Mouse (Mus musculus): ENCODE measurements around the gene Hoxb1. TPM values are rescaled to one million over a fixed set of nuclear protein-coding genes. Genes with fewer than 3 reads are reported as not detected.

Gene Hoxb1
- polyA plus RNA-seq, 1 experiment: not detected

- Histone ChIP-seq H3K36me3 (ENCODE audit: control insufficient read depth, insufficient read depth) (no peaks in the 10 kb centered on the region), H3K79me3 (ENCODE audit: low read depth) (no peaks in the 10 kb centered on the region), H3K4me3 (ENCODE audit: insufficient read depth, poor library complexity, severe bottlenecking) (no peak overlapping the region), H3K27me3 (ENCODE audit: control insufficient read depth, insufficient read depth, insufficient read length) (peaks cover 92% of the 10 kb centered on the region), H3K79me2 (ENCODE audit: control insufficient read depth, insufficient read depth) (no peaks in the 10 kb centered on the region), H3ac (ENCODE audit: control insufficient read depth, insufficient read length, low read depth) (no peak overlapping the region)
- TF ChIP-seq MYOG (IDR thresholded peaks at IDR 0.05; ENCODE audit: control insufficient read depth, extremely low read depth, insufficient read length): no peak
- no peak for TF ChIP-seq USF1 (IDR thresholded peaks at IDR 0.05; ENCODE audit: low read depth)
- no peak for TF ChIP-seq CTCF (IDR thresholded peaks at IDR 0.05; ENCODE audit: control insufficient read depth, insufficient read depth, insufficient read length)
- TF ChIP-seq CEBPB (IDR thresholded peaks at IDR 0.05; ENCODE audit: low read depth): no peak
- no peak for TF ChIP-seq FOSL1 (IDR thresholded peaks at IDR 0.05; ENCODE audit: insufficient read depth, low read length, poor library complexity, severe bottlenecking)
- TF ChIP-seq MAX (IDR thresholded peaks at IDR 0.05): no peak
- TF ChIP-seq MYOD1 (IDR thresholded peaks at IDR 0.05; ENCODE audit: control insufficient read depth, insufficient read length, low read depth): no peak
These were observed 23.6 kb upstream of the Hoxb1 start for GRCm38 (mm10) chr11:96341701-96342575.

GRCm38 (mm10) chr11:96342576-96342930 is 23.0 kb upstream of the Hoxb1 start:
- H3K4me3 ChIP-seq (ENCODE audit: insufficient read depth, poor library complexity, severe bottlenecking): no peak overlapping the region
- no peaks in the 10 kb centered on the region for H3K79me3 ChIP-seq (ENCODE audit: low read depth)
- H3ac ChIP-seq (ENCODE audit: control insufficient read depth, insufficient read length, low read depth): no peak overlapping the region
- no peaks in the 10 kb centered on the region for H3K79me2 ChIP-seq (ENCODE audit: control insufficient read depth, insufficient read depth)
- peaks cover 90% of the 10 kb centered on the region for H3K27me3 ChIP-seq (ENCODE audit: control insufficient read depth, insufficient read depth, insufficient read length)
- no peaks in the 10 kb centered on the region for H3K36me3 ChIP-seq (ENCODE audit: control insufficient read depth, insufficient read depth)
- no peak for TF ChIP-seq CTCF (IDR thresholded peaks at IDR 0.05; ENCODE audit: control insufficient read depth, insufficient read depth, insufficient read length)
- TF ChIP-seq MYOG (IDR thresholded peaks at IDR 0.05; ENCODE audit: control insufficient read depth, extremely low read depth, insufficient read length): no peak
- TF ChIP-seq MYOD1 (IDR thresholded peaks at IDR 0.05; ENCODE audit: control insufficient read depth, insufficient read length, low read depth): no peak
- no peak for TF ChIP-seq MAX (IDR thresholded peaks at IDR 0.05)
- TF ChIP-seq CEBPB (IDR thresholded peaks at IDR 0.05; ENCODE audit: low read depth): no peak
- TF ChIP-seq USF1 (IDR thresholded peaks at IDR 0.05; ENCODE audit: low read depth): no peak
- no peak for TF ChIP-seq FOSL1 (IDR thresholded peaks at IDR 0.05; ENCODE audit: insufficient read depth, low read length, poor library complexity, severe bottlenecking)

- no peaks in the 10 kb centered on the region for H3K79me2 ChIP-seq (ENCODE audit: control insufficient read depth, insufficient read depth)
- no peaks in the 10 kb centered on the region for H3K79me3 ChIP-seq (ENCODE audit: low read depth)
- peaks cover 90% of the 10 kb centered on the region for H3K27me3 ChIP-seq (ENCODE audit: control insufficient read depth, insufficient read depth, insufficient read length)
- H3ac ChIP-seq (ENCODE audit: control insufficient read depth, insufficient read length, low read depth): no peak overlapping the region
- H3K36me3 ChIP-seq (ENCODE audit: control insufficient read depth, insufficient read depth): no peaks in the 10 kb centered on the region
- H3K4me3 ChIP-seq (ENCODE audit: insufficient read depth, poor library complexity, severe bottlenecking): no peak overlapping the region
- no peak for TF ChIP-seq USF1 (IDR thresholded peaks at IDR 0.05; ENCODE audit: low read depth)
- TF ChIP-seq CTCF (IDR thresholded peaks at IDR 0.05; ENCODE audit: control insufficient read depth, insufficient read depth, insufficient read length): no peak
- TF ChIP-seq CEBPB (IDR thresholded peaks at IDR 0.05; ENCODE audit: low read depth): no peak
- TF ChIP-seq MAX (IDR thresholded peaks at IDR 0.05): no peak
These were observed 22.3 kb upstream of the Hoxb1 start for GRCm38 (mm10) chr11:96343206-96343745.

- TF ChIP-seq MAX (IDR thresholded peaks at IDR 0.05): no peak
- no peak for TF ChIP-seq USF1 (IDR thresholded peaks at IDR 0.05; ENCODE audit: low read depth)
- TF ChIP-seq FOSL1 (IDR thresholded peaks at IDR 0.05; ENCODE audit: insufficient read depth, low read length, poor library complexity, severe bottlenecking): no peak
- no peak for TF ChIP-seq MYOD1 (IDR thresholded peaks at IDR 0.05; ENCODE audit: control insufficient read depth, insufficient read length, low read depth)
- no peak for TF ChIP-seq MYOG (IDR thresholded peaks at IDR 0.05; ENCODE audit: control insufficient read depth, extremely low read depth, insufficient read length)
- TF ChIP-seq CEBPB (IDR thresholded peaks at IDR 0.05; ENCODE audit: low read depth): no peak
- no peak for TF ChIP-seq CTCF (IDR thresholded peaks at IDR 0.05; ENCODE audit: control insufficient read depth, insufficient read depth, insufficient read length)
- no peak overlapping the region for H3K4me3 ChIP-seq (ENCODE audit: insufficient read depth, poor library complexity, severe bottlenecking)
- H3K36me3 ChIP-seq (ENCODE audit: control insufficient read depth, insufficient read depth): no peaks in the 10 kb centered on the region
- H3K27me3 ChIP-seq (ENCODE audit: control insufficient read depth, insufficient read depth, insufficient read length): peaks cover 83% of the 10 kb centered on the region
- no peaks in the 10 kb centered on the region for H3K79me2 ChIP-seq (ENCODE audit: control insufficient read depth, insufficient read depth)
- H3K79me3 ChIP-seq (ENCODE audit: low read depth): no peaks in the 10 kb centered on the region
- no peak overlapping the region for H3ac ChIP-seq (ENCODE audit: control insufficient read depth, insufficient read length, low read depth)
These were observed 21.3 kb upstream of the Hoxb1 start for GRCm38 (mm10) chr11:96344061-96344877.

GRCm38 (mm10) chr11:96344878-96345159 is 20.7 kb upstream of the Hoxb1 start:
- Histone ChIP-seq H3K79me3 (ENCODE audit: low read depth) (no peaks in the 10 kb centered on the region), H3K4me3 (ENCODE audit: insufficient read depth, poor library complexity, severe bottlenecking) (no peak overlapping the region), H3K27me3 (ENCODE audit: control insufficient read depth, insufficient read depth, insufficient read length) (peaks cover 83% of the 10 kb centered on the region), H3ac (ENCODE audit: control insufficient read depth, insufficient read length, low read depth) (no peak overlapping the region), H3K79me2 (ENCODE audit: control insufficient read depth, insufficient read depth) (no peaks in the 10 kb centered on the region), H3K36me3 (ENCODE audit: control insufficient read depth, insufficient read depth) (no peaks in the 10 kb centered on the region)
- TF ChIP-seq CTCF (IDR thresholded peaks at IDR 0.05; ENCODE audit: control insufficient read depth, insufficient read depth, insufficient read length): no peak

All from C2C12 (cell line).